Mouse (Mus musculus) mature B cell (primary cell): ENCODE results near the gene Ttc3.

Experiments used
- in situ Hi-C: fragments of 300-500 bp; cut with MboI; formaldehyde crosslinking; loops from 2 replicates; pipeline ENCODE4 v1.14.3; 2019

The Ttc3 gene

DNA sequence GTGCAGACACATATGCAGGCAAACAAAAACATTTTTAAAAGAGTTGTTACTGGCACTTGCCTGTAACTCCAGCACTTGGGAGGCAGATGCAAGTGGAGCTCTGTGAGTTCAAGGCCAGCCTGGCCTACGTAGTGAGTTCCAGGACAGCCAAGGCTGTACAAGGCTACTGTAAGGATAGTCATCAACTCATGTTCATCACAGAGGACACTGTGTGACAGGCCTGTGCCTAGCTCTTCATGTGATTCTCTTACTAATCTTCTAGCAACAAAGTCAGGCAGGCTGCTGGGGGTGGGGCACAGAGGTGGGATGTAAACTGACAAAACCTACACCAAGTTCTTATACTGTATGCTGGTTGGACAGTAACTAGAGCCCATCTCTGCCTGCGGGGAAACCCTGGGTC lies 136.7 kb downstream of the Ttc3 start:
- in situ Hi-C loops, result no loop called here

DNA sequence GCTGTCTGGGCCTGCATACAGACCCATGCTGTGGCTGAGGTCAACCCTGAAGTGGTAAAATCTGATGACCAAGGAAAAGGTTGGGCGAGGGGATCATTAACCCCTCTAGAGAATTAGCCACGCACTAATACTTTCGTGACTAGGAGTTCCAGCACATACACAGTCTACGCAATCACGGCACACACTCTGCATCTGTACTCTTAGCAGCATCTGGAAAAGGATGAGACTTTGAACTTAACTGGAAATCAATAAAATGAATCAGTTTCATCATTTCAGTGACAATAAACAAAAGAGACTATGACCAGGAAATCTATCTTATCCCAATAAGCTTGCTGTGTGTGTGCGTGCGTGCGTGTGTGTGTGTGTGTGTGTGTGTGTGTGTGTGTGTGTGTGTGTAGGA lies 138.4 kb downstream of the Ttc3 start:
- in situ Hi-C loops, result no loop called here

DNA sequence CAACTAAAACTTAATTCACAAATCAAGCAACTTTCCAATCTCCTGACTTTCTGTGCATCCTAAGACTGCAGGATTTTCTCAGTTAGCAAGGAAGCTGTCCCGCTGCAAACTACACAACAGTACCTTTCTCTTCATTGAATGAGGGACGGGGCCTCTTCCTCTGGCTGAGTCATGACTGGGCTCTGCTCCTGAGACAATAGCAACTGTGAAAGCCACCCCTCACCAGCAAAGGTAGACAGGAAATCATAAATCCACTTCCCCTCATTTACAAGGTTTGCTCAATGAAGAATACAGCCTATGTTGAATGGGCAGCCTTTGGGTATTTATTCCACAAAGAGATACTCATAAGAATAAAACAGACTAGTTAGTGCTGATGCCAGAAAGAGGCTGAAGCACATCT lies 139.6 kb downstream of the Ttc3 start:
- in situ Hi-C loops, result no loop called here

DNA sequence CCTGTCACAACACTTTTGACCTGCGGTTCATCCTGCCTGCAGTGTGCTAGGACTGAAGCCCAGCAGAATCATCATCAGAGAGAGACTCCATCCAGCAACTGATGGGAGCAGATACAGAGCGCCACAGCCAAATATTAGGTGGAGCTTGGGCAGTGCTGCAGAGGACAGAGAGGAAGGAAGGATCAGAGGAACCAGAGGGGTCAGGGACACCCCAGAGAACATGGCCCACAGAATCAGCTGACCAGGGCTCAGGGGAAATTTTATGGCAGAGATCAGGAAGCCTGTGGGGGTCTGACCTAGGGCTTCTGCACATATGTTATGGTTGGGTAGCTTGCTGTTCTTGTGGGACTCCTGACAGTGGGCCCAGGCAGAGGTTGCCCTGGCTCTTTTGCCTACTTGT lies 147.2 kb downstream of the Ttc3 start:
- in situ Hi-C loops, result no loop called here
